ENCODE assay signal across 8 mouse cellular contexts in genomic region chr1:134243948-134244914, GRCm38 (mm10). TPM values are rescaled to one million over a fixed set of nuclear protein-coding genes. Genes with fewer than 3 reads are reported as not detected.
DNase-seq lines count a peak whose midpoint lies in the region; ATAC-seq lines count a peak whose summit lies in the region.

No protein-coding gene starts in this region.

- no peaks in the 10 kb centered on the region for H3K27me3 ChIP-seq in hindbrain, embryonic 14.5 days (ENCODE audit: control insufficient read depth, insufficient read depth, low read length)

- peak overlapping the region; percentile 51 for H3K4me2 ChIP-seq in hindbrain, embryonic 14.5 days (replicated peaks)

- 24% methylated on average over 35 of the region's 35 CpGs for WGBS in hindbrain, embryonic 14.5 days

- H3K4me1 ChIP-seq in hindbrain, embryonic 14.5 days (replicated peaks; ENCODE audit: control insufficient read depth, insufficient read depth, low read length) = peaks cover 8% of the 10 kb centered on the region

- peak; percentile 61 for DNase-seq in NIH3T3 (ENCODE audit: low read depth)
- peak; percentile 96 to 98 for DNase-seq in cerebellum, postnatal 14 days
- DNase-seq in frontal cortex, postnatal 25 days (ENCODE audit: low spot score in 2 of 2) = peak; percentile 87 to 92
- peak; percentile 84 for DNase-seq in hindbrain, embryonic 14.5 days (ENCODE audit: low spot score)
- peak; percentile 88 to 91 for DNase-seq in layer of hippocampus, postnatal 36 days
- peak; percentile 93 for DNase-seq in lung, postnatal 25 days (ENCODE audit: low spot score)
- DNase-seq in retina, embryonic 14.5 days (ENCODE audit: low spot score) = peak; percentile 92
- DNase-seq in thymus, postnatal 4 days = peak; percentile 92

- no peak overlapping the region for H3K4me3 ChIP-seq in hindbrain, embryonic 14.5 days (replicated peaks; ENCODE audit: low read length)

- no peak overlapping the region for H3K27ac ChIP-seq in hindbrain, embryonic 14.5 days

- H3K9me3 ChIP-seq in hindbrain, embryonic 14.5 days (ENCODE audit: control insufficient read depth, low read length) = no peaks in the 10 kb centered on the region

- no peaks in the 10 kb centered on the region for H3K36me3 ChIP-seq in hindbrain, embryonic 14.5 days (replicated peaks; ENCODE audit: control insufficient read depth, insufficient read depth)

- peak; percentile 89 for ATAC-seq in hindbrain, embryonic 14.5 days (ENCODE audit: low FRiP score)

- peak overlapping the region; percentile 29 for H3K9ac ChIP-seq in hindbrain, embryonic 14.5 days

RNA-seq across cellular contexts. Expression of gene Adora1, which starts 9.0 kb away (rescaled TPM):
- polyA plus RNA-seq in hindbrain, embryonic 14.5 days (2014; fragmentation: Nextera tagmentation; extraction: Ambion mirVana) = 13.0 and 14.9 TPM in 2 replicates
- total RNA-seq in layer of hippocampus, postnatal 36 days (2021) = 100 to 1,000 TPM; 216 to 224 TPM

RNA-seq across cellular contexts. Expression of gene Myog, which starts 45.6 kb away (rescaled TPM):
- 0.13 and 0.17 TPM in 2 replicates for polyA plus RNA-seq in hindbrain, embryonic 14.5 days (2014; fragmentation: Nextera tagmentation; extraction: Ambion mirVana)
- not detected for total RNA-seq in layer of hippocampus, postnatal 36 days (2021)

RNA-seq across cellular contexts. Expression of gene Mybph, which starts 51.0 kb away (rescaled TPM):
- polyA plus RNA-seq in hindbrain, embryonic 14.5 days (2014; fragmentation: Nextera tagmentation; extraction: Ambion mirVana) = 0.27 TPM in 1 of 2 replicates, not detected in the other
- under 1 TPM; 0.28 to 0.30 TPM for total RNA-seq in layer of hippocampus, postnatal 36 days (2021)
